ENCODE assay signal across 7 mouse cellular contexts in the genomic region with DNA sequence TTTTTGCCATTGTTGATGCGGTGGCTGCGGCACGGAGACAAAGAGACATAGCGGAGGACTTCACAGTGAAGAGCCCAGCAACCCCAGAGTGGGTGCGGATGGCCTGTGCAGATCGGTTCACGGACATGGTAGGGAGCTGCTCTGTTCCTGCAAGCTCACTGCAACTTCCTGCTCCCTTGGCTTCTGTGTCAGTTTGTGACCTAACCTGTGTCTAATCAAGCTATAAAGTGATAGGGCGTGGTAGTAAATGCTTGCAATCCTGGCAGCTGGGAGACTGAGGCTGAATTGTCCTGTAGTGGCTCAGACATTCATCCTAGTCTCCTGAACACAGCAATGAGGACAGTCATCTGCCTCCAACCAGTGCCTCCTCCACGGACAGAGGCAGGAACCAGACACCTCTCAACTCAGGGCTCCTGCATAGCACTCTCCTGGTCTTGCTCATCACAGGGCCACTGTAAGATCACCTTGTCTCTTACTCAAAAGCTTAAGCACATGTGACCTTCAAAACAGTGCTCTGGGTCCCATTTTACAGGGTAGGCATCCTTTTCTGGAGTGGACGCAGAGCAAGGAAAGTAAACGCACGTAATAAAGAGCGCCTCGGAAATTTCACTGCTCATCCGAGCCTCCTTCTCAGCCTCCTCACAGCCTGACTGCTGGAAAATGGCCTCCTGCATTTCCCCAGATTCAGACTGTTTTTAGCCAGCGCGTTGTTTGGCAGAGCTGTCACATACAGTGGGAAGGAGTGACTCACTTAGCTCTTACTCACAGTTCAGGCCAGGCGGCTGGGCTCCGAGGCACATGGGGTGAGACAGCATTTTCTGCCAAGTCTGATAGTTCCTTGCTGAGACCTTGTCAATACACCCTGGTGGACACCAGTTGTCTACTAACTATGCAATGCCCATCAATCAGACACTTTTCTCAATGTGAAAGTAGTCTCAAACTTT. TPM values are rescaled to one million over a fixed set of nuclear protein-coding genes. Genes with fewer than 3 reads are reported as not detected.
A peak's percentile ranks its signal among the peaks of the same experiment; 100 is the strongest.
DNase-seq lines count a peak whose midpoint lies in the region; ATAC-seq and TF ChIP-seq lines count a peak whose summit lies in the region.

No protein-coding gene starts in this region.

- TF ChIP-seq POLR2A in MEL (IDR thresholded peaks at IDR 0.05; ENCODE audit: control insufficient read depth in 1 of 2, insufficient read depth in 1 of 2, low read depth in 1 of 2, low read length in 2 of 2, poor library complexity in 1 of 2) = no peak

- H3K27ac ChIP-seq in MEL (ENCODE audit: control insufficient read depth, low read depth, low read length) = no peak overlapping the region
- H3K27ac ChIP-seq in forebrain, embryonic 14.5 days (ENCODE audit: low read depth, low read length) = no peak overlapping the region

- no peaks in the 10 kb centered on the region for H3K27me3 ChIP-seq in MEL (ENCODE audit: control insufficient read depth in 1 of 2, insufficient read depth in 2 of 2, low read length in 2 of 2)
- H3K27me3 ChIP-seq in forebrain, embryonic 14.5 days (replicated peaks; ENCODE audit: control insufficient read depth, insufficient read depth, low read length) = no peaks in the 10 kb centered on the region

- no peak for TF ChIP-seq RAD21 in MEL (IDR thresholded peaks at IDR 0.05; ENCODE audit: low read depth, low read length)

- DNase-seq in MEL (ENCODE audit: low read depth, low spot score) = peak; percentile 68
- peak; percentile 83 for DNase-seq in adrenal gland, adult 8-10 months
- peak; percentile 56 for DNase-seq in heart, adult 8-10 months (ENCODE audit: low spot score)
- DNase-seq in left cerebral cortex, adult 8-10 months (ENCODE audit: low spot score in 2 of 2) = peak; percentile 32 to 79
- DNase-seq in right cerebral cortex, postnatal 4 days = peak; percentile 6
- DNase-seq in thymus, postnatal 10 days (ENCODE audit: low spot score in 2 of 2) = no peak
- DNase-seq in forebrain, embryonic 14.5 days (ENCODE audit: low spot score) = no peak

- H3K4me2 ChIP-seq in forebrain, embryonic 14.5 days (ENCODE audit: low read length) = no peak overlapping the region

- no peak for TF ChIP-seq EP300 in MEL (IDR thresholded peaks at IDR 0.05; ENCODE audit: low read depth in 1 of 2, low read length in 2 of 2)

- no peaks in the 10 kb centered on the region for H3K79me2 ChIP-seq in MEL (ENCODE audit: control insufficient read depth, insufficient read depth, low read length, poor library complexity)

- no peak for ATAC-seq in forebrain, embryonic 14.5 days

- H3K4me1 ChIP-seq in MEL (ENCODE audit: control insufficient read depth in 1 of 2, insufficient read depth in 2 of 2, low read length in 2 of 2) = no peaks in the 10 kb centered on the region; a peak in 1 of 4 replicates
- no peaks in the 10 kb centered on the region for H3K4me1 ChIP-seq in forebrain, embryonic 14.5 days (ENCODE audit: control insufficient read depth, insufficient read depth, low read length)

- TF ChIP-seq CTCF in MEL (IDR thresholded peaks at IDR 0.05 in 2 of 3, conservative IDR thresholded peaks at IDR 0.05 in 1 of 3; ENCODE audit: control insufficient read depth in 1 of 3, insufficient read depth in 1 of 3, low read depth in 2 of 3, low read length in 3 of 3, poor library complexity in 1 of 3, severe bottlenecking in 1 of 3) = no peak

- H3K9me3 ChIP-seq in MEL (replicated peaks; ENCODE audit: insufficient read depth, low read length) = no peaks in the 10 kb centered on the region
- no peaks in the 10 kb centered on the region for H3K9me3 ChIP-seq in forebrain, embryonic 14.5 days (replicated peaks; ENCODE audit: control insufficient read depth, low read length)

- no peak overlapping the region for H3K9ac ChIP-seq in MEL (ENCODE audit: control insufficient read depth, low read depth, low read length, poor library complexity, severe bottlenecking)
- no peak overlapping the region for H3K9ac ChIP-seq in forebrain, embryonic 14.5 days (ENCODE audit: low read length)

- no peak overlapping the region for H3K4me3 ChIP-seq in MEL (ENCODE audit: control insufficient read depth in 1 of 2, insufficient read depth in 1 of 2, low read depth in 2 of 2, low read length in 2 of 2)
- H3K4me3 ChIP-seq in forebrain, embryonic 14.5 days (ENCODE audit: low read depth, low read length) = no peak overlapping the region

- 85% methylated on average over 19 of the region's 19 CpGs for WGBS in forebrain, embryonic 14.5 days

- H3K36me3 ChIP-seq in MEL (ENCODE audit: control insufficient read depth in 1 of 2, insufficient read depth in 2 of 2, low read length in 2 of 2) = 0 out of 4 replicates have a peak, but pooled peaks cover 0 to 2% of the 10 kb centered on the region in 2 experiments
- no peaks in the 10 kb centered on the region for H3K36me3 ChIP-seq in forebrain, embryonic 14.5 days (ENCODE audit: control insufficient read depth, insufficient read depth, low read length)

TF ChIP-seq in MEL, 35 proteins besides CTCF, POLR2A, EP300 and RAD21:
- TF ChIP-seq SMC3 (IDR thresholded peaks at IDR 0.05; ENCODE audit: low read depth, low read length) (no peak), NELFE (IDR thresholded peaks at IDR 0.05; ENCODE audit: low read depth, low read length) (no peak), BHLHE40 (IDR thresholded peaks at IDR 0.05; ENCODE audit: borderline replicate concordance, low read depth, low read length) (no peak), MEF2A (IDR thresholded peaks at IDR 0.05; ENCODE audit: extremely low read depth, insufficient replicate concordance, low read depth, low read length, poor library complexity, severe bottlenecking) (no peak), TAL1 (IDR thresholded peaks at IDR 0.05; ENCODE audit: low read length) (no peak), MAFK (IDR thresholded peaks at IDR 0.05; ENCODE audit: borderline replicate concordance, low read depth, low read length) (no peak), CHD1 (IDR thresholded peaks at IDR 0.05; ENCODE audit: low read depth, low read length) (no peak), POLR2AphosphoS5 (IDR thresholded peaks at IDR 0.05; ENCODE audit: borderline replicate concordance, low read depth, low read length) (no peak), ELF1 (IDR thresholded peaks at IDR 0.05; ENCODE audit: low read depth, low read length) (no peak), GATA1 (IDR thresholded peaks at IDR 0.05; ENCODE audit: low read depth, low read length) (no peak), ZKSCAN1 (IDR thresholded peaks at IDR 0.05; ENCODE audit: low read depth, low read length) (no peak), MYC (IDR thresholded peaks at IDR 0.05; ENCODE audit: low read depth, low read length) (peak; percentile 58; the same call in 1 of the 2 replicates), ETS1 (IDR thresholded peaks at IDR 0.05; ENCODE audit: low read depth, low read length) (0 out of 2 replicates have a peak, but pooled peaks have one; percentile 25), MAX (IDR thresholded peaks at IDR 0.05; ENCODE audit: low read length) (no peak; the same call in 1 of the 2 replicates), MXI1 (IDR thresholded peaks at IDR 0.05; ENCODE audit: low read depth, low read length) (no peak), E2F4 (IDR thresholded peaks at IDR 0.05; ENCODE audit: borderline replicate concordance, low read depth, low read length) (no peak)

RNA-seq across cellular contexts. Expression of a gene that starts 33.5 kb away (rescaled TPM):
- 199 and 221 TPM in 2 replicates for total RNA-seq in MEL (2012; rRNA removed)
- polyA plus RNA-seq in MEL (2012; ENCODE audit: insufficient read depth in 1 of 2, insufficient read length in 2 of 2, low read depth in 1 of 2, low replicate concordance in 2 of 2, missing spikeins in 1 of 2) = 100 to 1,000 TPM; 242 to 268 TPM
- total RNA-seq in adrenal gland, adult 8-10 months (2022) = 100 to 1,000 TPM; 104 to 116 (median 109) TPM
- total RNA-seq in heart, adult 8-10 months (2022) = 10 to 100 TPM; 60.2 to 64.3 (median 62.1) TPM
- total RNA-seq in left cerebral cortex, adult 8-10 months (2022) = 100 to 1,000 TPM; 127 to 145 (median 134) TPM
- 443 and 469 TPM in 2 replicates for polyA plus RNA-seq in forebrain, embryonic 14.5 days (2014; fragmentation: Nextera tagmentation; extraction: Ambion mirVana)

Comparison
In these comparisons a context has a peak if more than half of its experiments do, and no peak if none do; other contexts are left out.
1. DNase-seq: peak in MEL (single experiment), adrenal gland, adult 8-10 months (single experiment), heart, adult 8-10 months (single experiment), left cerebral cortex, adult 8-10 months (2 of 2) and right cerebral cortex, postnatal 4 days (single experiment); none in thymus, postnatal 10 days (0 of 2) and forebrain, embryonic 14.5 days (single experiment).